Mouse (Mus musculus): ENCODE measurements around the gene Rps27.
A peak's percentile ranks its signal among the peaks of the same experiment; 100 is the strongest.

Rps27 gene

DNA sequence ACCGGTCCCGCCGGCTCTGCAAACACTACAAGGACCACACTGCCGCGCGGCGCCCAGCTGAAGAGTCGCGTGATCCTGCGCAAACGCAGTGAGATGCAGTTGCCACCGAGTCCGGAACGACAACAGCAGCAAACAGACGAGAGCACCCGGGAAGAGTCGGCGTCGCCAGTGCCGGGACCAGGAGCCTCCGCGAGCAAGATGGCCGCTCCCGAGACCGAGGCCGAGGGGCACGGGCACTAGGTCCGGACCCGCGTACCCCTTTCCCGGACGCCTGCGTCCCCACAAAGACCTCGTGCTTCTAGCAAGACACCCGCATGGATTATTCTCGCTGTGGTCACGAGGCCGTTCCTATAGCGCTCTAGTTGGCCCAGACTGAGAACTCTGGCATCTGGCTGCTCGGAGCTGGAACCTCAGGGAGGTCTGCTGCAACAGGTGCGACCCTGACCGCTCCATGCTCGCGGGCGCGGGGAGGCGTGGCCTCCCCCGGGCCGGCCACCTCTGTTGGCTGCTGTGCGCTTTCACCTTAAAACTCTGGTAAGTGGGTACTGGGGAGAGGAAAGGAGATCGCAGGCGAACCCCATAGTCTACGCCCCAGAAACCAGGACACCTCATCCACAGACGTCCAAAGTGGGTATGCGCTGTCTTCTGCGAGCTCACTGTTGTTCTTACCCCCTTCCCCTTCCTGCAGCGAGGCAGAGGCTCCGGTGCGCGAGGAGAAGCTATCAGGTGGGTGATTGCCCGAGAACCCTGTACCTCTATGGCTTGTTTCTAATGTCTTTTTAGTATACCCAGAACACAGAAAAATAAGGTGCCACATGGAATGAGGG lies 18.3 kb upstream of the Rps27 start, which contains the start of gene Jtb:
Gene Jtb (plus strand): TSS at position 91 of the 827 bp plus-strand sequence.
- DNase-seq (ENCODE audit: inconsistent ontology term), result peak; percentile 91

DNA sequence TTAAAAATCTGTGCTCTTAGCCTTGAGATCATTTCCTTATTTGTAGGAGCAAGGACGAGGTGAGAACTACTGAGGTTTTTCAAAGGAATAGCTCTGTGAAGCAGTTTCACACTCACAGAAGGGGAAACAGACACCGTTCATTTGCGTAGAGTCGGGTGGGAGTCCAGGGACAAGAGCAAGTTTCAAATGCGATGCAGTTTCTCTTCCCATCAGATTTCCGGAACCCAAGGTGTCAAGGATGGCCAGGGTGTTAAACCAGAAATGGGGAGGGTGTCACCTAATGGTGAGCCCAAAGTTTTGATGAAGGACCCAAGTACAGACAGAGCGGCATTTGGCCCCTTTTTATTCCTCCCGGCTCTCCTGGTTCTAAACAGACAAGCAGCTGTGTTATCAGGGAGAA lies 17.6 kb upstream of the Rps27 start:
- no peak for DNase-seq (ENCODE audit: inconsistent ontology term)

DNA sequence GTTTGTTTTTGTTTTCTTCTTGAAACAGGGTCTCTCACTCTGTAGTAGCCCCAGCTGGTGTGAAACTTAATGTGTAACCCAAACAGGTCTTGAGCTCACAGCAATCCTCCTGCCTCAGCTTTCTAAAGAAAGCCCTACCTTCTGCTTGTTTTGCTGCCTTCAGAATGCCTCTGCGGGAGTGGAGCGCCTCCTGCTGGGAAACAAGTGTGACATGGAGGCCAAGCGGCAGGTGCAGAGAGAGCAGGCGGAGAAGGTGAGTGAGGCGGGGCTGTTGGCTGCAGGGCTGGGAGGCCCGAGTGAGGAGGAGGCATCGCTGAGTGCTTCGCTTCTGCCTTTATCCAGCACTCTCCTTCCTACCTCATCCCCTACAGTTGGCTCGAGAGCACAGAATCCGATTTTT lies 10.9 kb upstream of the Rps27 start:
- no peak for DNase-seq (ENCODE audit: inconsistent ontology term)

DNA sequence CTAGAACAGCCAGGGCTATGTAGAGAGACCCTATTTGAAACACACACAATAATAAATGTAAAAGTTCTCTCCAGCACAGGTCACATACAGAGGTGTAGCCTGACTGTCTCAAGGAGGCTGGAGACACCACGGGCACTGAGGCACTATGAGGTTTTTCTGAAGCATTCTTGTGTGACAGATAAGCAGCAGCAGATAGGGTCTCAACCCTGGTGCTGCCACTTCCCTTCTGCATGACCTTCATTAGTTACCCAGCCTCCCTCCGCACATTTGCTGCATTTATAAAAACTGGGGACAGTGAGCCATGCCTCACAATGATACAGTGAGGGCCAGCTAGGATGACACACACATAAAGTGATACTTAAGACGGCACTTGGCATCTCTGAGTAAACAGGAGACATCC lies 9.5 kb upstream of the Rps27 start:
- no peak for DNase-seq (ENCODE audit: inconsistent ontology term)

DNA sequence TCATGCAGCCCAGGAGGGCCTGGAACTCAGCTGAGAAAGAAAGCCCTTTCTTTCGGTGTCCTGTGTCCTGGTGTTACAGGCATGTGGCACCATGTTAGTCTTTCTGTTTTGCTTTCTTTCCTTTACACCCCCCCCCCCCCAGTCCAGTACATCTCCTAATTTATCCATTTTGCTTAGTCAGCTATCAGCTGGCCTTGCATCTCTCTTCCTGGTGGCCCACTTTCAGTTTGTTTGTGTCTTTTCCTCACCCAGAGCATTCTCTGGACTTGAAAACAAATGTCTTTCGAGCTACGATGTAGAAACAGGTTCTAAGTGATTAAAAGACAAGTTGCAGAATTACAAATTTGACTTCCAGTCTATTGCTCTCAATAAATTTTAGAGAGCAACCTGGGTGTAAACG lies 9.0 kb upstream of the Rps27 start:
- DNase-seq (ENCODE audit: inconsistent ontology term), result no peak

DNA sequence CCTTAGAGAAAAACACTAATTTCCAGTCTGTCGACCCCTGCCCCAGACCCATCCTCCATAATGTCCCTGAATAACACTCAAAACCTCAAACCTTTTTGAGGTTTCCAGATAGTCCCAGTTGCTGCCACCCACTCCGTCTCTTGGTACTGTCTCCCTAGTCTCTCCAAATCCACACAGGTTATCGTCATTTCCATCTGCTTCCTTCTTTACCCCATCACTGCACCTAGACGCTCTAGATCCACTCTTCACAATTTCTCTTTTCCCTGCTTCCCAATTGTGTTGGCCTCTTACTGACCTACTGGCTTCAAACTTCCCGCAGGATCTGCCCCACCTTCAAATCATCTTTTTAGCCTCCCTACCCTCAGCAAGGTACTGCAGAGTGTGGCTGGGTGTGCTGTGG lies 7.7 kb upstream of the Rps27 start:
- no peak for DNase-seq (ENCODE audit: inconsistent ontology term)

DNA sequence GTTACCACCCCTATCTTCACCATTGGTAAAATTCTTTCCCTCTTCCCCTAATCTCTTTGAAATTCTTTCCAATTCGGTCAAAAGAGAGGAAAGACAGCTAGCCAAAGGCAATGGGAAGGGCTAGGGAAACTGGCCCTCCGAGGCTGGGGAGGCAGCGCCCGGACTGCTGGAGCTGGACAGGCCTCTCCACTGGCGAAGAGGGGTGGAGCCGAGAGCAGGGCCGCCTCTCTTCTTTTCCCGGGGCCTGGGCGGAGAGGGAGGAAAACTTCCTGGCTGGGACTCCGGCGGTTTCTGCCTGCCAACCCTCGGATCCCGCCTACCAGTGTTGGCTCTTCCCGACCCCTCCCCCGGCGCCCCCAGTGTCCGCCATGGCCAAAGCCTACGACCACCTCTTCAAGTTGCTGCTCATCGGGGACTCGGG lies 7.1 kb upstream of the Rps27 start:
- DNase-seq (ENCODE audit: inconsistent ontology term), result peak; percentile 88

DNA sequence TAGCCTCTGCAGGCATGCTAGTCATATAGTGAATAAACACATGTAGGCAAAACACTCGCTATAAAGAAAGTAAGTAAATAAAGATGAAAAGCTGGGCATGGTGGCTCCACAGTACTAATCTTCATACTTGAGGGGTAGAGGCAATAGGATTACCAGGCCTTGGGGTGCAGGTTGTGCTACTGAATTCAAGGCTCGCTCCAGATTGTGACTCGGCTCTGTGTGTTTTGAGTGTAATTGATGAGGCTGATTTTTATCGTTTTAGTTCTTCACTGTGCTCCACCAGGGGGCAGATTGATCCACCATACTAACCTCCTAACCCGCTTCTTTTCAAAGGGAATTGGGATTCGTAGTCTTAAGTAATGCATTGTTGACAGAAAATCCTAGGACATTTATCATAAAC lies 6.6 kb upstream of the Rps27 start:
- DNase-seq (ENCODE audit: inconsistent ontology term), result no peak

DNA sequence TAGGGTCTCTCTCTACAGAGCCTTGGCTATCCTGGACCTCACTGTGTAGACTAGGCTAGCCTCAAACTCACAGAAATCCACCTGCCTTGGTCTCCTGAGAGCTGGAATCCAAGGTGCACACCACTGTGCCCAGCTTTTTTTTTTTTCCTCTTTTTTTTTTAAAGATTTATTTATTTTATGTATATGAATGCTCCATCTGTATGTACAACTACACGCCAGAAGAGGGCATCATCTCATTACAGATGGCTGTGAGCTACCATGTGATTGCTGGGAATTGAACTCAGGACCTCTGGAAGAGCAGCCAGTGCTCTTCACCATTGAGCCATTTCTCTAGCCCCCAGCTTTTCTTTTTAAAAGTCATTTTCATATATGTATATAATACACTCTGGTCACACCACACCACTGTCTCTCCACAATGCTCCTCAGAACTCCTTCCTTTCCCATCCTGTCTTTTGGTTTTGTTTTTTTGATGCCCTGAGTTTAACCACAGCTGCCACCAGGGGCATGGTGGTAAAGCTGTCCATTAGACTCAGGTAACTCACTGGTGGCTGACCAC lies 2.5 kb upstream of the Rps27 start:
- DNase-seq (ENCODE audit: inconsistent ontology term), result no peak

DNA sequence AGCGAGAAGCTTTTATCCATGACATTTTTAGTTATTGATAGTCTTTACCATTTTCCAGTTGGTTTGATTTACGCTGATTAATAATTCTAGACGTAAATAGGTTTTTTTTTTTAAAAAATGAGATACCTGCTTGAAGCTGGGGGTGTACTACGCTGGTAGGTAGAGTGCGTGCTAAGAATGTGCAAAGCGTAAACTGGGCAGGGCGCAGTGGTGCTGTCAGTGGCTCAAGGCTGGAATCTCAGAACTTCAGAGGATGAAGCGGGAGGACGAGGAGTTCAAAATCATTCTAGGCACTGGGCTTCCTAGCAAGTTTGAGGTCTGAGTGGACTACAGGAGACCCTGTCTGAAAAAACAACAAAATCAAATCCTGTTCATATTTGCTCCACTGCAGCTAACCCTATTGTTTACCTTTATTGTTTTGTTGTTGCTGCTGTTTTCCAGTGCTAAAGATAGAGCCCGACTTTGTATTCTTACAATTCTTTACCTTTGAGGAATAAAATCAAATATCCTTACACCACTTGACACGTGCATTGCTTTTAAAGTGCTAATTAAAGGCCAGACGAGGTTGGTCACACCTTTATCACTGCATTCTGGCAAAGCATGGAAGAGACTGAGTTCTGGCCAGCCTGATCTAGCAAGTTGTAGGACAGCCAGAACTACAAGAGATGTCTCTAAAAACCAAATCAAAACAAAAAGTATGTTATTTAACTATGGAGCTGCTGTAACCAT lies 669 bp upstream of the Rps27 start:
- DNase-seq (ENCODE audit: inconsistent ontology term), result no peak

DNA sequence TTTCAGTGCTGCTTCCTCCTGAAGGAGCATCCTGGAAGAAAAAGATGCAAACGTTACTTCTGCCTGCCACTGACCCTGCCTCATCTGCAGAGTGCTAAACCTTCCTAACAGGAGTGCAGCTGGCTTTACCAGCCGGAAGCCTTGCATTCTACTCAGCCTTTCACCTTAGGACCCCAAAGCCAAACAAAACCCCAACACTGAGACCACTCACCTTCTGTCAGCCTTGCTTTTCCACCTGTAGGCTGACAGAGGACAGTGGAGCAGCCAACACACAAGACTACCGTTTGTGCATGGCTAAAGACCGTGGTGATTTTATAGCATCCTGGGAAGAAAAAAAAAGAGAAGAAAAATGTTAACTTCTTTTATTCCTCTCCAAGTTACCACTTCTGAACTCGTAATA lies 728 bp downstream of the Rps27 start:
- no peak for DNase-seq (ENCODE audit: inconsistent ontology term)

DNA sequence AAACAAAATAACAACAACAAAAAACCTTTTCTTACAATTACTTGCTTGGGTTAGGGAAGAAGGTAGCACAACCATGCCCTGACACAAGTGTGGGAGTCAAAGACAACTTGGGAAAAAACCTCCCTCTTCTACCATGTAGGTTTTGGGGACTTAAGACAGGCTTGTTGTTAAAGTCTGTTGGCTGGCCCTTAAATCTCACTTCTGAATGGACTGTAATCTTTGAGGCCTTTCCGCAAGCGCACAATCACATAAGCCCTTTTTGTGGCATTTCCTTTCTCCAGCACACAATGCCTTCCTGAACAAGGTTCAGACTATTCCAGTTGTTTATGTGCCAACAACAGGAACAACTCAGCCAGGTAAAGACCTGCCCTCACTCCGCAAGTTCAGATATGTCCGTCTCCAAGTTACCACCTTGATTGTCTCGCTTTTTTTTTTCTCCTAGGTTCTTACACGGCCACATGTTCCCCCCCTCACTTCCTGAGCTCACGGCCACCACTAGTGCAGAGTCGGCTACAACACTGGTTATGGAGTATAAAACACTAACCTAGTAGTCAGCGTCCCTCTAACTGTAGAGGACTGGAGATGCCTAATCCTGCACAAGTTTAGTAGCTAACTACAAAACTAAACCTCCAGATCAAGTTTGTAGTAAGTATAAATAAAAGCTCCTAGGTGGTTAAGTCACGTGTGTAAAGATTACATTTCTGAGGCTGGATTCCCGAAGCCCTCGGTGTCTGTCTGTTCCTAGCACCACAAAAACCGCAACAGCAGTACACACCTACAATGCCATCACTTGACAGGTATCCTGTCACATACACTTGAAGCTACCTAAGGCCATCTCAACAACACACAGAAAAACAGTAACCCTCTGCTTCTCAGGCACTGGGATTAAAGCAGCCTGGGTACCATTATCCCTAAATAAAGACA lies 1.7 kb downstream of the Rps27 start:
- DNase-seq (ENCODE audit: inconsistent ontology term), result no peak

DNA sequence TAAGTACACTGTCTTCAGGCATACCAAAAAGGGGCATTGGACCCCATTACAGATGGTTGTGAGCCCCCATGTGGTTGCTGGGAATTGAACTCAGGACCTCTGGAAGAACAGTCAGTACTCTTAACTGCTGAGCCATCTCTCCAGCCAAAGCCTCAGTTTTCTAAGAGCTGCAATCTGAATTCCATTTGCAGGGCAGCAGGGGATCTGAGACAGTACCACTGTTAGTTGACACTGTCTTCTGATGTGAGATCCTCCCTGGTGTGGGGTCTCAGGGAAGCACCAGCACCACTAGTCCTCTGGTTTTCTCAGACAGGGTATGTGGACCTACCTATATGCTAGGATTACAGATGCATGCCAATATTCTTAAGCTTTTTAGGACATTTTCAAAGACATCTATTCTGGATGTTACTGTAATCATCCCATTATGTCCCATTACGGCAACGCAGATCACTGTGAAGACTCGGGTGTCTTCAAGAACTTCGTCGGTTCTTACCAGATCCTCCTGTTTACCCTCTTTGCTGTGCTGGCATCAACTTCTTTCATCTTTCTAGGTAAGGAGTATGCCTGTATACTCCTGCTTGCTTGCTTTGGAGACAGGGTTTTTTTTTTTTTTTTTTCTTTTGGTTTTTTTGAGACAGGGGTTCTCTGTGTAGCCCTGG lies 3.4 kb downstream of the Rps27 start:
- DNase-seq (ENCODE audit: inconsistent ontology term), result no peak

DNA sequence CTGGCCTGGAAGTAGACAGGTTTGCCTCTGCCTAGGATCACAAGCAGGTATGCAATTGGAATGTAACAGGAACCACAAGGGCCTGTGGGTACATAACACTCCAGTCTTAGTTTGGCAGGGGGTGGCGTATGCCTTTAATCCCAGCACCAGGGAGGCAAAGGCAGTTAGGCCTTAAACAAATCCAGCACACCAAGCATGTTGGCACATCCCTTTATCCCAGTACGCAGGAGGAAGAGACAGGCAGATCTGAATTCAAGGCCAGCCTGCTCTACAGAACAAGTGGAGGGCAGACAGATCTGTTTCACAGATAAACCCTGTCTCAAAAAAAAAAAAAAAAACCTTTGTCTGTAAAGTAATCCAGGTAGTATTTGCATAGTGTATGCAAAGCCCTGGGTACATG lies 4.8 kb downstream of the Rps27 start:
- no peak for DNase-seq (ENCODE audit: inconsistent ontology term)

DNA sequence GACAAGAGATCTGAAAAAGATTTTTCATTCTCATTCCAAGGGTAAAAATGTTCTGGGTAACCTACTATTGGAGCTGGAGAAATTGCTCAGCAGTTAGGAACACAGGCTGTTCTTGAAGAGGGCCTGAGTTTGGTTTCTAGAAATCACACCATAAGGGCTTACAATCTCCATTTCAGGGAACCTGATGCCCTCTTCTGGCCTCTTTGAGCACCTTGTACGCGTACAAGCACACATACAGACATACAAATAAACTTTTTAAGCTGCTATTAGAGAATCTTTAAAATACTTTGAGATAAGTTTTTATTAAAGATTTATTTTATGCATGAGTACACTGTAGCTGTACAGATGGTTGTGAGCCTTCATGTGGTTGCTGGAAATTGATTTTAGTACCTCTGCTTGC lies 8.9 kb downstream of the Rps27 start:
- DNase-seq (ENCODE audit: inconsistent ontology term), result no peak

DNA sequence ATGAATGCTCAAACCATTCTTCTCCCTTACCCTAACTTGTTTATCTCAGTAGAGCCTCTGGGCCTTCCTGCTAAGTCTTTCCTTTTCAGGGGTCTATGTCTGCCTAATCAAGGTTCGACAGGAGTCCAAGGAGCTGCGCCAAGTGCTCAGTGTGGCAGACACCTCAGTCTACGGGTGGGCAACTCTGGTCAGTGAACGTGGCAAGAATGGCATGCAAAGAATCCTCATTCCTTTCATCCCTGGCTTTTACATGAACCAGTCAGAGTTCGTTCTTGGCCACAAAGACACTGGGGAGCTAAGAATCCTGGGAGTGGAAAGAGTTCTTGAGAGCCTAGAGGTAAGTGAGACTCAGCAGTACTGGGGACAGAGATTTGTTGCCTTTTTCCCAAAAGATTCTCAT lies 9.8 kb downstream of the Rps27 start:
- DNase-seq (ENCODE audit: inconsistent ontology term), result peak; percentile 91

DNA sequence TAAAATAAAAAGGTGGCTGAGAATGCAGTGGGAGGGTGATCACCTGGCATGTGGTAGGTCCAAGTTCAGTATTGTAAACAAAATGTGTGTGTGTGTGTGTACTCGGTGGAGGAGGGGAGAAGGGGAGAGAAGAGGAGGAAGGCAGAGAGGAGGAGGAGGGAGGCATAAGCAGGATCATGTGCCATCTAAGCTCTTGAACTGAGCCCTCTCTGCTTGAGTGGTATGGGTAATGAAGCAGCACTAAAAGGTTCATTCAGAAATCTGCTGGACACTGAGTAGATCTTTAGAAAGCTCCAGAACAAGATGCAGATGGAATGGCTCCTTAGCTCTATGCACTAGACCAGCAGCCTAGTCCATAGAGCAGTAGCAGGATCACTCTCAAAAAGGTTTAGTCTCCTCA lies 10.6 kb downstream of the Rps27 start:
- DNase-seq (ENCODE audit: inconsistent ontology term), result peak; percentile 25

DNA sequence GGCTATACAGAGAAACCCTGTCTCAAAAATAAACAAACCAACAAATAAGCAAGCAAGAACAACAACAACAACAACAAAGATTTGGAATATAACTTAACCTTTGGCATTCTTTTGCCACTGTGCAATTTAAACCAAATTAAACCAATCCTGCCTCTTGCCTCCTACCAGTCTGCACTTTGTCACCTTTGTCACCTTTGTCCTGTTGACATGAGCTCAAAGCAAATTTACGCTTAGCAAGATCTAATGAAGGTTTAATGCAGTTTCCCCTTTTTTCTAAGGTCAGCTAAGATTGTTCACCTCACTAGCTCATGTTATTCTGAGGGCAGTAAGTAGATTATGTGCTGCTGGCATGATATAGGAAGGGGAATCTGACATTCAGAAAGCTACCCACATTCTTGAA lies 15.9 kb downstream of the Rps27 start:
- no peak for DNase-seq (ENCODE audit: inconsistent ontology term)

DNA sequence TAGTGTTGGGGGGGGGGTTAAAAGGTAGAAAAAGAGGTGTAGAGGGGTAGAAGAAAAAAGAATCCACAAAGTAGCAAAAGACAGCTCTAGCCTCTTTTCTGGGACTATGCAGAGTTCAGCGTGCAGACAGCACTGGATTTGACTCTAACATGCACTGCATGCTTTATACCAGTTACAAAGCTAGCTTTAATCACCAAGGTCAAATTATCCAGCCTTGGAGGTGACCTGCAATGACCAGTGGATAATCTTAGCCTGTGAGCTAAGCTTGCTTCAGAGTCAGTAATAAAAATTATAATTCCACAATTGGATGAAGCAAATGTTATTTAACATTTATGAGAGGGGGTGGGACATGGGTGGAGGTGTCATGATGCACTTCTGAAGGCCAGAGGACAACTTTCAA lies 17.8 kb downstream of the Rps27 start:
- DNase-seq (ENCODE audit: inconsistent ontology term), result no peak

DNA sequence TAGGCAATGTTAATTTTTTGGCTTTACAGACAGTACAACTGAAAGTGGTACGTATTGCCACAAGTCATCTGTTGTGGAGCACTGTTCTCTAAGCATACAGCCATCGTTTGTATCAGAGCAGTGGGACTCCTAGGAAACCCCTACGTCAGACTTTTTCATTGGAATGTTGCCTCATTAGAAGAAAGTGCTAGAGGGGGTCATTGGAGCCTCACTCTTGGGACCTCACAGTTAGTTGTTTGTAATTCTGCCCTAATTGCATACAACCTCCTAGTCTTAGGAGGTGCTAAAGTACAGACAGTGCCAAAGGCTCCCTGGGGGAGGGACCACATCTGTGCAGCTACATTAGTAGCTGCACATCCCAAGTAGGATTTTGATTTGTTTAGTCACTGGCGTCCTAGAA lies 18.7 kb downstream of the Rps27 start:
- peak; percentile 52 for DNase-seq (ENCODE audit: inconsistent ontology term)

DNA sequence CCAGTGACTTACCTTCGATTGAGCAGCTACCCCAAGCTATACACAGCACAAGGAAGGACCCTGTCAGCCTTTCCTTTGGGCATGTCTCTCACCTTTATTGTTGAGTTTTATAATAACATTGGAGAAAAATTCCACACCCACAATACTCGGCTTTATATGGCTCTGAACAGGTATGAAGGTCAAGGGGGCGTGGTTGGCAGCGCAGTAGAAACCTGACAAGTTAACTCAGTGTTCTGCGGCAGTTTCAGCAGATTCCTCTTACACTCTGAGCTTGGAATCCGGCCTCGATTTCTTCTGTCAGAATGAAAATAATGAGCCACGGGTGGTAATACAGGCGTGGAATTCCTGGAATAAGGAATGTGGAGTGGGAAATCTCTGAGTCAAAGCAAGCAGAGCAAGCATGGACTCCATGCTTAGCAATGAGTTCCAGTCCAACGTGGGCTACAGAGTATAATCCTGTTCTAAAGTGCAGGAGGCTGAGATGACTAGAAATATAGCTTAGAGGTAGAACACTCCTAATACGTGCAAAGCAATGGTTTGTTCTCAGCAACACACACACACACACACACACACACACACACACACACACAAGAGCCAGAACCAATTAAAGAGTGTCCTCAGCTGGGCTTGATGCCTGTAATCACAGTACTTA lies 22.5 kb downstream of the Rps27 start:
- DNase-seq (ENCODE audit: inconsistent ontology term), result no peak
